Mouse (Mus musculus): ENCODE data around the gene Btbd9.

Btbd9 gene

DNA sequence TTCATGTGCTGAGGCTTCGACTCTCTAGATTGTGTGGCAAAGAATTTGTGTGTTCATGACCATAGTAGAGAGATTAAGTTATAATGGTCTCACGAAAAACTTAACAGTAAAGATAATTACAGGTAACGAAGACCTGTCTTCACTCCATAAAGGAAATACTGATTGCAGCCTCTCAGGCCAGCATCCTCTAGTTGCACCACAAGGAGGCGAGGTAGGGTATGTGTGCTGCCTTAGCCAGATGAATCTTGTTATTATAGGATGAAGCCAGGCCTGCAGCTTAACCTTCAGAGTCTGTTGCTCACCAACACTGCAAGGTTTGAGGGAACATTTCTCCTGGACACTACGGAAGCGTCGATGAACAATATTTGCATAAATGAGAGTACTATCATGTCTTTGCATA is 170.3 kb downstream of the Btbd9 start:
- in situ Hi-C loops (cut with MseI, MboI) = no loop called here

DNA sequence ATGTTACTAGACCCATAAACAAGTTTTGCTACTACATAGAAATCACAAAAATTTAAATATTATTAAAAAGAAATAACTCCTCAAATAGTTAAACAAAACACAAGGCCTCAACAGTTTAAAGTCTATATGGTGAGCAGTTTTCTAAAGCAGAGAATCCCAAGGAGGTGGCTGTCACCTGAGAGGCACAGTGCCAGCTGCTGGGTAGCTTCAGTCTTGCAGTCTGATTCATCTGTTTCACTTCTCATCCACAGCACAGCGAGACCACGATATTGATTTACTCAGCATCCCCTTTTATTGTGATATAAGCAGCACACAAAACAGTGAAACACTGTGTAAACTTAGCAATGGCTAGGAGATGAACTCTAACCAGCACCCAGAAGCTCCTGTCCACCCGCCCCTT is 173.4 kb downstream of the Btbd9 start:
- in situ Hi-C loops (cut with MseI, MboI) = no loop called here

DNA sequence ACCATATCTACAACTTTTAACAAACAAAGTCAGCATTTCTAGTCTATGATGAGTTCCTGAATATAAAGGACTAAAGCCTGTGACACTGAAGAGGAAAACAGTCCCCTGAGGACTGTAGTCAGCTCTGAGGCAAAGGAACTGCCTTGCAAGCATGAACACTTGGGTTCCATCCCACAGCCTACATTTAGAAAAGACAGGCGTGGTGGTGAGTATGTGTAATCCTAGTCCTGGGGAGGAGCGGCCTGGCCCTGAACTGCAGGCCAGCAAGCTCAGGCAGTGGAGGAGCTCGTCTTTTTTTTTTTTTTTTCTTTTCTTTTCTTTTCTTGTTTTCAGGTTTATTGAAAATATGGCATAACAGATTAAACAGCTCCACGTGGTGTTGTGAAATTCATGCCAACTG is 181.0 kb downstream of the Btbd9 start:
- in situ Hi-C loops (cut with MseI, MboI) = no loop called here

DNA sequence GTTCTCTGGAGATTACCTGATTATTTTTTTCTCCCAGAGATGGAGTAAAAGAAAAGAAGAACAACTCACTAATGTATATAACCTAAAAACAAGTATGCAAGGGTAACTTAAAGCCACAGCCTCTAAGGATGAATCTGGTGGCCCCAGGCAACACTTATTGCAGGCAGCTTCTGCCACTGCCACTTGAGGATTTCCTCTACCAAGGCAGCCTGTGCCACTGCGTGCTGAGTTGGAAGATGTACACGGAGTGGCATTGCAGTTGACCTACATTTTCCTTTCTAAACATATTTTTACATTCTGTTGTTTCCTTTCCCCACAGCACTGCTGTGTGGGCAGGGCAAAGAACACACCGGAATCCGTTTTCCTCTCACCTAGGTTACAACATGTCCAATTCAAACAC is 184.3 kb downstream of the Btbd9 start:
- in situ Hi-C loops (cut with MseI, MboI) = no loop called here

DNA sequence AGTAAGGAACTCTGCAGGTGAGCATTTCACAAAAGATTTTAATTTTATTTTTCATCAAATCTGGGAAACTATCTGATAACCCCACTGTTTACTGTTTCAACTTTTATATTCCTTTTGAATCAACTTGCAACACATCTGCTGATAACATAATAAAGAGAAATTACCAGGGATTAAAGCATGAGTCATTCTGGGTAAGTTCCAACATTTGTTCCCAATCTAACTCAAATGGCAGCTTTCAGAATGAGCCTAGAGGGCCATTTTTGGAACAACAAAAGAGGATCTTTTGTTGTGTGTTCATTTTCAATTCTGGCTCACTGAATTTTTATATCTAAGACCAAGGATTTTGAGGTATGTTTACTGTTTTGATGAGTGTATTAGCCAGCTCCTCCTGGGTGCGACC is 185.1 kb downstream of the Btbd9 start:
- in situ Hi-C loops (cut with MseI, MboI) = no loop called here

DNA sequence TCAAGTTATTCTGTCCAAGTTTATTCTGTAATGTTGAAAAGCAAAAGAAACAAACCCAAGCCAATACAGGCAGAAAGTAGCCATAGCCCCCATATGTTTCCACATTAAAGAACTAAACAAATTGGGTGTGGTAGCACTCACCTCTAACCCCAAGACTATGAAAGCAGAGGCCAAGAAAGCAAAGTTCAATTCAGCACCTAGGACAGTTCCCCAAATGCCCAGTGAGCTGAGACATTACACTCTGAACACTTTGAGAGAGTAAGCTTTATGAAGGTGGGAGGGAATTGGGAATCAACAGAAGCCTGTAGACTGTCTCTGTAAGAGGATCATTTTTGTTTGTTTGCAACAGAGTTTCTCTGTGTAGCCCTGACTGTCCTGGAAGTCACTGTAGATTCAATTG is 186.6 kb downstream of the Btbd9 start:
- in situ Hi-C loops (cut with MseI, MboI) = no loop called here

DNA sequence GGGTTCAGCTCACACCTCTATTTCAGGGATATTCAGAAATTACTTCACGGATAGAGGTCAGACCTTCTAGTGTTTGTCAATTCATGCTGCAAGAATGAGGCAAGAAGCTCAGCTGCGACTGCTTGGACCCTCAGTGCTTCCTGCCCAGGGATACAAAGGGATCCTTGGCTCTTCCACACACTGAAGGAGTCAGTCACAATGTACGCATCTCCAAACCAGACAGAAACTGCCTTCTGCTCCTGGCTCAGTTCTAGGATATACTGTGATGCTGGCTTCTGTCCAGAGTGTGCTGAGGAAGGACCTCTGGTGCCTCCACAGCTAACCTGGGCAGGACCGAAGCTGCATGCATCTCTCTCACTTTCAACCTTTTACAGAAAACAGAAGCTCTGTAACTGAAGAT is 187.5 kb downstream of the Btbd9 start:
- in situ Hi-C loops (cut with MseI, MboI) = no loop called here

DNA sequence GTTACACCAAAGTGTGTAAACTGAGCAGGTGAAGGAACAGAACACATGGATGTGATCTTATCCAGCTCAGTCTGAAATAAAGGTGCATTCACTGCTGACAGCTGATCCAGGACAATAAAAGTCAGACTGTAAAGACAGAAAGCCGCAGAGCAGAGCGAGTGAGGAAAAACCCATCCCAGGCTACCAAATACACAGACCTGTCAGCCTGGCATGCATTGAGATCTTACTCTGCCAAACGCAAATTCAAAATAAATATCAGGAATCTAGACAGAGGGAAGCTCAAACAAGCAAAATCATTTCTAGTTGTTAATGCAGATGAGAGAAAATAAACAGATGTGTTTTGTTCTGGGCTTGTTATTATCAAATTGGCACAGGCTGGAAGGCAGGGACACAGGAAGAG is 187.9 kb downstream of the Btbd9 start:
- in situ Hi-C loops (cut with MseI, MboI) = no loop called here

DNA sequence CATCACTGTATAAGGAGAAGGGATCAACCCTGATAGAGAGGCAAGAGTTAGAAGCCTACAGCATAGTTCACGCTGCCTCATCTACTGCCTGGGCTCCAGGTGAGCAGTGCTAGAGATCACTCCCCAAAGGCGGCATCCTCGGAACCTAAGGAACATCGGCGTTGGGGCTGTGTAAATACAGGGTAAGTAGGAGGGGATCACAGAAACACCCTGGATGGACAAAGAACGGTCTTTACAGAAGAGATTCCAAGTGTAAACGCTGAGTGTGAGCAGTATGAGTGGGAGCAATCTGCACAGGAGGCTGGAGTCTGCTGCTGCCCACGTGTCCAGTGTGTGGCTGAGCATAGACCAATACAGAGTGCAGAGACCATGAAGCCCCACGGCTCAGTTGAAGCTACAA is 190.0 kb downstream of the Btbd9 start:
- in situ Hi-C loops (cut with MseI, MboI) = no loop called here

DNA sequence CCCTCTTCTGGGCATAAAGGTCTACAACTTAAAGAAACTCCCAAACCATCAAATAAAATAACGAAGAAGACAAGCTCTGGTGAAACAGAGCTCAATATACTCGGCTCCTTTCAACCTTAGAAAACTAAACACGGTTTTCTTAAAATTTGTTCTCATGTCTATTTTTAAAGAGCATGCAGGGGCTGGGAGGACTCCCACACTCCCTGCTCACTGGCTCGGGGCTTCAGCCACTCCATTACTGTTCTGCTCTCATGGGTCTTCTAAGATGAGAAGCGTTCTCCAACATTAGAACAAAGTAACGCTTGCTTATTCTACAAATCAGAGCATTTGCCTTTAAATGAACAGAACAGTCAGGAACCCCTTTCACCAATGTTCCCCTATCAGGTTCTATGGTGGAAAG is 192.6 kb downstream of the Btbd9 start:
- in situ Hi-C loops (cut with MseI, MboI) = no loop called here

DNA sequence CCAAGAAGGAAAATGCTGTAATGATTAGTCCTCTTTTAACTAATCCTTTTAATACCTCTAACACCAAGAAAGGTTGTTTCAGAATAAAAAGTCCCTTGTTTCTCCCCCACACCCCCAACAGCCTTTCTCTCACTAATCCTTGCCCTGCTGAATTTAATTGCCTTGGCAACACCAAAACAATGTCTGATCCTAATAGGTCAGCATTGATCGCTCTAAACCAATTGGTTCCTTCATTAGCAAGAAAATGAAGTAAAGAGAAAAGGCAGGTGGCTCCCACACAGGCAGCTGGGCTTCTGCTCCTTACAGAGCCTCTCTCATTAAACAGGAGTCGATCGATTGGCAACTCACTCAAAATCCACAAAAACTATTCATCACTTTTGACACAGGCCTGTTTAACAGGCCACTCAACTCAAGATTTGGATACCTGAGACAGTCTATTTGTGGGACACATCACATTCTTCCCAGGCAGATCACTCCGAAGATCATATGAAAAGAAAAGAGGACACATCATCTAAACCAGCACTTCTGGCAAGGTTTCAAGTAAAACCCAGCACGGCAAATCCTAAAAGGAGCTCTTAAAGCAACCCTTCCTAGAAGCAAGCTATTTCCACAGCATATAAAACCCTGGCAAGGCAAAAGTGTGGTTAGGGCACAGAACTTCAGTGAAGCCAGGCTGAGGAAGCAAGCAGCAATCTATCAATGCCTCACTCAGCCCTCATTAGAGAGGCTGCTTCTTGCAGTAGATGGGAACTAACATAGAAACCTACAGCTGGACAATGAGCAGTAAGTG is 197.9 kb downstream of the Btbd9 start:
- in situ Hi-C loops (cut with MseI, MboI) = loop anchor here (5.0 to 10.0 kb wide), 2 partner anchors 504 to 506 kb away; no protein-coding TSS in a partner anchor

DNA sequence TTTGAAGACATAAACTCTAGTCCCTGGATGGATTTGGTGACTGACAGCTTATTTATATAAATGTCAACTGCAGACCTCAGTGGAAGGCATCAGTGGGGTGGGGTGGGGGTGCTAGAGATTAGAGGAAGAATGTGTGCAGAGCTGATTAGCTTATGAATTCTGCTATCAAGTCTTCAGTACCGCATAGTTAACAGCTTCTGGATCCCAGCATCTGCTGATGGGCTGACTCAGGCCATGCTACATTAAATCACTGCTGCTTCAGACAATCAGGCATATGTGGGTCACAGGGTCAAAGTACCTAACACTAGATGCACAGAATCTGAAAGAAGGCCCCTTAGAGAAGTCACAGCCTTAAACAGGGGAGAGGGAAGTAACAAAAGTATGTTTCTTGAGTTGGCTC is 198.5 kb downstream of the Btbd9 start:
- in situ Hi-C loops (cut with MseI, MboI) = loop anchor here (5.0 to 10.0 kb wide), 2 partner anchors 505 to 507 kb away; no protein-coding TSS in a partner anchor

DNA sequence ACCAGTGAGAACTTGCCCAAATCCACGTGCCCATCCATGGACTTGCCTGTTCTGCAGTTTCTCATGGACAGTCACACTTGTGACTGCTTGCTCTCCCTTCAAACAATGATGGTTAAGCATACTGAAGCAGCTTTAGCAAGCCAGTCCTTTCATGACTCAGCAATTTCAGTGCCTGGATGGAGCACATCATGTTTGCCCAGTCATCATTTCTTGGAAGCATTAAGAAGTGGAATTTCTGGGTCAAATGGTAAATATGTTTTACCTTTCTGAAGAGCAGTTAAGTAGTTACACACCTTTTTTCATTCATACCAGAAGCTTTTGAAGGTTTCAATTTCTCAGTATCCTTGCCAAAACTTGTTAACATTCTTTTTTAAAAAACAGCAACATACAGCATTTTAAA is 201.2 kb downstream of the Btbd9 start:
- in situ Hi-C loops (cut with MseI, MboI) = loop anchor here (5.0 to 10.0 kb wide), 2 partner anchors 507 to 510 kb away; no protein-coding TSS in a partner anchor

DNA sequence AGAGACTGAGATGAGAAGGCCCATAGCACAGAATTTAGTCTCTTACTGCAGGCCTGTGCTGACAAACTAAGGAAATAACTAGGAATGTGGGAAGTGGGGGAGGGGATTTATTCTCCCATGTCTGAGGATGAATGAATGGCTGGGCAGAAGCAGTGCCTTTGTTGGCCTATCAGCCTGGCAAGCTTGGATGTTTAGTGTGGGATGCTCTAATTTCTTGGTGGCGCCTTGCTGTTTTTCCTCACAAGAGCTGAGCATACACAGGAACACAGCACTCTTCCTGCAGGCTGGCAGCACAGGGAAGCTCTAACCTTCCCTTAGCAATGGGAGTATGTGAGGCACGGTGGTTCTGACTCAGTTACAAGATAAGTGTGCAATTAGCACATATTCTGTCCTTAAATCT is 207.7 kb downstream of the Btbd9 start:
- in situ Hi-C loops (cut with MseI, MboI) = no loop called here

DNA sequence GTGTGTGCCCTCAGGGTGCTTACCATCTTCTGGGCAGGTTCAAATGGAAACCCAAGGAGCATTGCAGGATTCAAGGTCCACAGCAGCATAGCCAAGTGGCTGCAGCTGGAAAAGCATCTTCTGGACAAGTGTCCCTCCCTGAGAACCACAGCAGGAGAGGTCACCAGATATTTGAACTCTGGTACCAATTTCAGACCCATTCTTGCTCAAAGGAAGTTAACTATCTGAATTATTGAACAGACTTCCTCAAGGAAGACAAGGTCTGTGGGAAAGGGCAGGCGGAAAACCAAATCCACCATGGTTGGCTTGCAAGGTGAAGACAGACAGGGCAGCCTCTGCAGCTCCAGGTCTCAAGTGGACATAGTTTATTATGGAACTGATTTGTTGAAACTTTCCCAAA is 211.6 kb downstream of the Btbd9 start:
- in situ Hi-C loops (cut with MseI, MboI) = no loop called here

DNA sequence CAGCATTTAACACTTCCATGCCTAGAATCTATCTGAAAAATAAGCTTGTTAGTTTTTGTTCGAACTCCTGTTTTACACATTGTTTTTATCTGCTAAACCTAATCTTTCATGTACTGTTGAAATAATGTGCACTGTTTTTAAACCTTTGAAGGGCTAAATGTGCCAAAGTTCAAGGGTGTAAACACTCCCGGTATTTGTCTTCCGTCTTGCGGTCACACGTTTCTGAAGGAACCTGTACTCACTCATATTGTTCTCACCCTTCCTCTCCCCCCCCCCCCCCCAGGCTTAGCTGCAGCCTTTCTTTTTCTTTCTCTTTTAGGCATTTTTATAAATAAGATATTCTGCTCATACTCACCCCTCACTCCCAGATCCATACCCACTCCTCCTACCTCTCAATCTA is 212.9 kb downstream of the Btbd9 start:
- in situ Hi-C loops (cut with MseI, MboI) = no loop called here

DNA sequence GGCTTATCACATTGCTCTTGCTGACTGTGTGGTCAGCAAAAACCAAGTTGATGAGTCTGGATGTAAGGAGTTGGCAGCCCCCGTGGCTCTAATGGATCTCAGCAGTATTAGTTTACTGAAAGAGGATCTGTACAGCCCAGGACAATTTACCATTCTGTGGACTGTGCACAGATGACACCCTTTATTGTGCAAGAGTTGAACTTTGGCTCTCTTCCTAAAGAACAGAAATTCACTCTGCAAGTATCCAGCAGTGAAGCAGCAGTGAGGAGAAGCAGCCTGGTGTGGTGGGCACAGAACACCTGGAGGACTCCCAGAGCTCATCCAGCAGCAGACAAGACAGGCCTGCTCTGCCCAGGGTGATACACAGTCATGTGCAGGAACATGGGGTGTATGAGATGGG is 215.6 kb downstream of the Btbd9 start:
- in situ Hi-C loops (cut with MseI, MboI) = no loop called here

DNA sequence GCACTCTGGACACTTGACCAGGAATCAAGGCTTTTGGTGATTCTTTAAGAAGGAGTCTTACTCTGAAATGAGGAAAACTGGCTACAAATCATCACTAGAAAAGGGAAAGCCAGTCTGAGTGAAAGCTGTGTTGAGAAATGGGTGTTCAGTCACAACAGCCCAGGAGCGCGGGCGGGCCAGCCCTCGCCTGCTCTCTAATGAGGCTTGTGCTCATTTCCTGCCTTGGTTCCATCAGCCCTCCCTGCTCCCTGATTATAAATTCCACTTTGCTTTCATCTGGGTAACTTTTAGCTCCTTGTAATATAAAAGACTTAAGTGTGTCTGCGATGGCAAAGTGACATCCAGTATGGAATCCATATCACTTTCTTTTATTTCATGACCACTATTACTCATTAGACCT is 216.9 kb downstream of the Btbd9 start:
- in situ Hi-C loops (cut with MseI, MboI) = no loop called here

DNA sequence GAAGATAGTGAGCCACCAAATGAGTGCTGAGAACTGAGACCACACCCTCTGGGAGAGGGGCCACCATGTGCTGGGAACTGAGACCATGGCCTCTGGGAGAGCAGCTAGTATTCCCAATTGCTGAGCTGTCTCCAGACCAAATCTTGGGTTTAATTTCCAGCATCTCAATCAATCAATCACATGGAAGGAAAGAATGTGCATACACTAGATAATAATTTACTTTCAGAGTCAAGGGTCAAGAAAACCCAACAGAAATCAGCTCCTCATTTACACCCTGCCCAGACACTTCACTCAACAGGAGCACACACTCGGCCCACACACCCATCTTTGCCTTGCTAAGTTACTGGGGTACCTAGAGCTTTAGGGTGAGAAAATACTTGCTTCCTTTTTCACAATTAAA is 220.9 kb downstream of the Btbd9 start:
- in situ Hi-C loops (cut with MseI, MboI) = no loop called here

DNA sequence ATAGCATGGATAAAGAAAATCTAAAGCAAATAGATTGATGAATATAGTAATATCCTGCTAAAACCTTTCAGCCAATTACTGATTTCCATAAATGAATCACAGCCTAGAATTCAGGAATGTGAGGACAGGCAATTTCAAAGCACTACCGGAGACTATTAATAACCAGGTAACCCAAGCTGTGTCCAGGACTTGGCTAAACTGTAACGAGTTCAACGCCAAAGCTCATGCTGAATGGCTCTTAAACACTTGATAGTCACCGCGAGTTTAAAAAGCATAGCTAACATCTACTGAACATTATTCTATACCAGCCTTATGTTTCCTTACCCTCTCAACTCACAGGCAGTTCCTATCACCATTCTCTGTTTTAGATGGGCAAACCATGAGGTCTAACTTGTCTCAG is 221.9 kb downstream of the Btbd9 start:
- in situ Hi-C loops (cut with MseI, MboI) = no loop called here

DNA sequence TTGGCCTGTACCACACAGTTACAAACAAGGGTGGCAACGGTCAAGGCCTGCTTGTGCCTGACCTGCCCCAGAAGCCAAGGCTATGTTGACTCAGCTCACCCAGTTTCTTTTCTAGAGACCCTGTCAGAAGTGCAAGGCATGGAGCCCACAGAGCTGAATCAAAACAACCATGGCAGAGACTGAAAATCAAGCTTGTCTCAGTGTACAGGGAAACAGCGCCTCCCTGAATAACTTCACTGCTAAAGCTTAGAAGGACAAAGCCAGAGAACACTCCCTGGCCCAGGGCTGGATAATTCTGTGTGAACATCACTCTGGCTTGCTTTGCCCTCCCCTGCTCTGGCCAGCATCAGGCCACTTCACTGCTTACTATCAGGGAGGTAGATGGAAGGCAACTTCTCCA is 228.3 kb downstream of the Btbd9 start:
- in situ Hi-C loops (cut with MseI, MboI) = no loop called here

DNA sequence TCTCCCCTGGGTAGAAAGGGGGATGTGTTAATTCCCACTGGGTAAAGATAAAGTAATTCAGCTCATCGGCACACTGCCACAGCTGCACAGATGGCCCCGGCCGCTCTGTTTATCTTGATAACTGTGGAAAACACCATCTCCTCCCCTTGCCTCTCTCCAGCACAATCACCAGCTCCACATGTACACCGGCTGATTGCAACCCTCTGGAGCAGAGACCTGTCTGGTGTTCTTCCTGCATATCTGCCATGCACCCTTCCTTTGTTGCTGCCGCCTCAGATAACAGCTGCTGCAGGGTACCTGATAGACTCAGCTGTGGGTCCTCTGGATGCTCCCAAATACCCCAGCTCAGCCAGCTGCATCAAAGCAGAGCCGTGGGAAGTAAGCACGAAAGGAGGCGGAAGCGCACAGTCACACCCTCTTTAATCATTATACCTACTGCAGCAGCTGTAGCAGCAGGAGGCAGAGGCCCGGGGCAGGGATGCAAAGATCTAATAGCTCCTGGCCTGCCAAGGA is 229.1 kb downstream of the Btbd9 start:
- in situ Hi-C loops (cut with MseI, MboI) = no loop called here

DNA sequence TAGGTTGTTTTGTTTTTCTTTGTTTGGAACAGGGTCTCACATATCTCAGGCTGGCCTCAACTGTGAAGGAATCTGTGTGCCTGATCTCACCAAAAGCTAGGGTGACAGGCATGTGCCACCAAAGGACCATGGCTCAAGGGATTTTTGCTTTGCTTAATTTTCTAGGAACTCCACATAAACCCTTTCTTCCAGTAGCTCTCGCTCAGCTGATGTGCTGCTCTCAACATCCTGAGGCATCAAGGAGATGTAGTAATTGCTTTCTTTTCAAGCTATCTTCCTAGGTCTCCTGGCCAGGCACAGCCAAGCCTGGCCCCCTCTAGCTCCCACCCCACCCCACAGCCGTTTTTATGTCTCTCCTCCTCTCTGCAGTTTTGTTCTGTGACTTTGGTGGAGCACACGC is 231.3 kb downstream of the Btbd9 start:
- in situ Hi-C loops (cut with MseI, MboI) = no loop called here
